Mouse (Mus musculus): ENCODE results near the gene Pate3. TPM values are rescaled to one million over a fixed set of nuclear protein-coding genes. Genes with fewer than 3 reads are reported as not detected.
"Not testable (repeated sequence)": the region's sequence is repeated elsewhere in the genome, so short reads cannot be mapped to it uniquely, and the experiment has no call there.

Gene Pate3
- not detected for total RNA-seq (2022)

GRCm38 (mm10) chr9:35648102-35648501, at the start of gene Pate3:
TSS of gene Pate3 (minus strand) at chr9:35648202.
- no peak for DNase-seq

DNA sequence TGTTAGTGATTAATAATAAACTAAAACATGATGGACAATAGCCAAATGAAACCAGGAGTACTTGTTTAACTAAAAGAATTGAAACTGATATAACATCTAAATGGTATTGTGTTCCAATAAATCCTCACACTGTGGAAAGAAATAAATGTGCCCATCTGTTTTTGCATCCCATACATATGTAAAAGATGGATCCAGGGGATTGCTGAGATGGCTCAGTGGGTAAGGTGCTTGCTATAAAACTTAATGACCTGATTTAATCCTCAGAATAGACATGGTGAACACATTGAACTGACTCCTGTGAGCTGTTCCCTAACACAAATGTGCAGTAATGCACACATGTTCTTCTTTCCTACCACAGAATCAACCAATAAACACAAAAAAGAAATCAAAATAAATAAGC, 43.9 kb upstream of the Pate3 start:
- no peak for DNase-seq

DNA sequence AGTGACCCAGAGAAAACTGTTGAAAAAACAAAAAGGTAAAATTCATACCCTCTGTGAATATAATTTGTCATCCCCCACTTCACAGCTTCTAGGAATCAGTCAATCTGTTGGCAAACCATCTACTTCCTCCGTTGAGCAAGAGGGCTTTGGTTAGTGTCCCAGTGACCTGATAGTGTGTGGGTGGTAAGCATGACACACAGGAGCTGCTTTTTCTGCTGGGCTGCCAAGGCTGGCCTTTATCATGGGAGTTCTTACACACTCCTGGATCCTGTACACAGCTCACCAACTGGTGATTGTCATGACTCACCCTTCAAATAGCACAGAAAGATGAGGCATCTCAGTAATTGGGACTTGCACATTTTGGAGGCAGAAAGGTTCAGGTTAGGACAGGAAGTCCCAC, 39.0 kb upstream of the Pate3 start, which contains the start of gene Pate1:
TSS of gene Pate1 (minus strand) at position 378 of the 400 bp plus-strand sequence.
- no peak for DNase-seq

DNA sequence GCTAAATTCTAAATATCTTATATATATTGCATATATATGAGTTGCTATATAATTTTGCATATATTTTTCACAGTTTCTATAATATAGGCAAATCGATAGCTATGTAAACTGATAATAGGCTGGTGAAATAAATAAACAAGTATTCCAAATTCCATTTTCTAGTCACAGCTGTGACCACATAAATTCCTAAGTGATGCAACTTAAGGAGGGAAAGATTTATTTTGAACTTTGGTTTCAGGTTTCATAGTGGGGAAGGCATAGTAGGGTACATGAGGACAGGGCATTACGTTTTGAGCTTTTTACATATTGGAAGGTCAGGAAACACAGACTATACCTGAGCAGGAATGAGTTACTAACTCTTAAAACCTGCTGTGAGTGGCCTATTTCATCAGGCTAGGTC, 25.6 kb upstream of the Pate3 start:
- no peak for DNase-seq

DNA sequence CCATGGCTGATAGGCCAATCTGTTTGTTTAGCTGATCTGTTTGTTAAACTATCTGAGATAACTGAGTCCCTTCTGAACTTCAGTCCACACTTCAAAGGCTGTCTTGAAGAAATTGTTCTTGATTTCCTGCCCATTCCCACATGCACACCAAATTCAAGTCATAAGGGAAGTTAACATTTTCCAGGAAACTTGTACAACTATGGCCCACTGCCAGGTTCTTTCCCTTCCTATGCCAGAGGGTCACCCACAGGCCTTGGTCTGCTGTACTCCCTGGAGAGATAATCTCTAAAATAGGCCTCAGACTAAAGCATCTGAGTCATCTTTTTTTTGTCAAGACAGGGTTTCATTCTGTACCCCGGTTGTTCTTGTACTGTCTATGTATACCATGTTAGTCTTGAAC, 15.0 kb downstream of the Pate3 start:
- DNase-seq = no peak

- DNase-seq = not testable (repeated sequence)
Measured at GRCm38 (mm10) chr9:35616784-35617183, 31.2 kb downstream of the Pate3 start.

DNA sequence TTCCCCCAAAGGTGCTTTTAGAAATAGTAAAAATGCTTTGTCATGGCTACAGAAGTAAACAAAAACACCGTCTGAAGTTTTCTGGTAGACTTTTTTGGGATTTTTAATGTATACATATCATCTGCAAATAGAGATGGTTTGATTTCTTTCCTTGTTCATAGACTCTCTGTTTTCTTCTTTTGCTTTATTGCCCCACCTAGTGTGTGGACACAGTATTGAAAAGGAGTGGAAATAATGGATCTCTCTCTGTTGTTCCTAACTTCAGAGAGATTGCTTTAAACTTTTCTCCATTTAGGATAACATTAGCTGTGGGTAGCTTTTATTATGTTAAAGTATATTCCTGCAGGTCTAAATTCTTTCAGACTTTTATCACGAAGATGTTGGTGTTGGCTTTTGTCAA, 34.0 kb downstream of the Pate3 start:
- no peak for DNase-seq

DNA sequence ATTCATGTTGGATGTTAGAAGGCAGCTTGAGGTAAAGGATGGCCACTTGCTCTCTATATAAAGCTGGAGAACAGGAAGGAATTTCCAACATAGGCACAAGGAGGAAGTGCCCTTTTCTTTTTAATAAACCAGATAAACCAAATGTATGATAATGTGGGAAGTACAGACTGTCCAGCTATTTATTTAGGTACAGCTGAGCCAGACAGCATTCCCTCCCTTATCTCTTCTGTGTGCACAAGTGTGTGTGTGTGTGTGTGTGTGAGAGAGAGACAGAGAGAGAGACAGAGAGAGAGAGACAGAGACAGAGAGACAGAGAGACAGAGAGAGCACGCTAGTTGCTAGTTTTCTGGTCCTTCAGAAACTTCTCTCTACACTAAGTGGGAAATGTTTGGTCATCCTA, 36.2 kb downstream of the Pate3 start, which contains the start of gene Pate4:
TSS of gene Pate4 (minus strand) at position 101 of the 400 bp plus-strand sequence.
- no peak for DNase-seq

DNA sequence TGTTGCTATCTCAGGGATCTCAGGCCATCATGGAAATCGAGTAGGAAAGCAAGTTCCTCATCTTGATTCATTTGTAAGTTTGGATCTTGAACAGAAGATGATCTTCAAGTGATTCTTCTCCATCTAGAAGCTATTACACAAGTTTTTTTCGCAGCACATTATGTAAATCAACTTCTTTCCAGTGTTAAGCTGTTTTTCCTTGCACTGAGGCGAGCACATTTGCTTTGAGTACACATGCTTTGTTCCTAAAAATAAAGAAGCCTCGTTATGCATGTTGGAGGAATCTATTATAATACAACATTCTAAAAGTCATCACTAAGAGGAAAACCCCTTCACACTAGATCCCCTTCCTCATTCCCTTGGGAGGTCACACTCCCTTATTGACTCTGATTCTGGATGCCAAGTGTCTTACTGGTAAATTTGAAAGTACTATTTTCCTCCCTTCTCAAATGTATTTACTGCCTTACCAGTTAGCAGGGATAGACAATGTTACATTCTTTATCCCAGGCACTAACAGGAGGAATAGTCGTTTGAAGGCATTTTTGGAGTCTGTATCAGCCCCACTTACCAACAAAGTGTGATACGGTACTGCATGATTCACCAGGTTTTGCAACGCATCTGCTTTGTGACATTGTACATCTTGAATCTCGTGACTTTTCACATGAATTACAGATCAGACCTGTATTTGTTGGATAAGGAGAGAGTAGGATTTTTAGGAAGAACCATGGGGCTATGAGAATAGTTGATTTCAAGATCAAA, 40.2 kb downstream of the Pate3 start:
- no peak for DNase-seq

Other genes with a start within 250 kb of the Pate3 start
- 10 to 100 TPM; 11.2 to 15.8 (median 12.5) TPM for gene Cdon, start 227.1 kb downstream of the Pate3 start, total RNA-seq (2022)
- not detected for gene Gm1113, start 129.9 kb downstream of the Pate3 start, total RNA-seq (2022)
- gene Ddx25, start 89.7 kb downstream of the Pate3 start, total RNA-seq (2022) = 1 to 10 TPM; 1.2 to 2.0 (median 1.3) TPM
- 10 to 100 TPM; 12.5 to 15.0 (median 14.5) TPM for gene Pus3, start 89.6 kb downstream of the Pate3 start, total RNA-seq (2022)
- gene Pate2, start 77.9 kb downstream of the Pate3 start, total RNA-seq (2022) = under 1 TPM in 3 of 4 experiments, not detected in 1; 0.17 to 0.46 (median 0.30) TPM
- gene Hyls1, start 77.8 kb downstream of the Pate3 start, total RNA-seq (2022) = 1 to 10 TPM; 4.2 to 4.8 (median 4.6) TPM
- gene Pate4, start 36.3 kb downstream of the Pate3 start, total RNA-seq (2022) = not detected
- gene Pate1, start 39.2 kb upstream of the Pate3 start, total RNA-seq (2022) = not detected
- not detected for gene Gm17677, start 92.8 kb upstream of the Pate3 start, total RNA-seq (2022)
- gene Gm17727, start 129.9 kb upstream of the Pate3 start, total RNA-seq (2022) = not detected
- gene Gm27235, start 141.9 kb upstream of the Pate3 start, total RNA-seq (2022) = not detected
- not detected for gene D730048I06Rik, start 141.9 kb upstream of the Pate3 start, total RNA-seq (2022)
- not detected for gene 9230110F15Rik, start 195.9 kb upstream of the Pate3 start, total RNA-seq (2022)

All from adrenal gland, adult 8-10 months (tissue).